Mouse (Mus musculus) embryonic facial prominence, embryonic 12.5 days (tissue): ENCODE measurements at regions not wholly inside any gene's neighbourhood (a gene's known extent, or its start where the extent isn't known, plus 50 kb on each side); places are given as distances from the start of the nearest gene placed in this dataset.

ENCODE experiments used
- ATAC-seq: fragments of 200-750 bp; cut with Nextera tagmentation; 2 replicates; pipeline ENCODE4 v1.8.0; 2017; ENCODE audit not compliant: insufficient number of reproducible peaks, insufficient read depth, low FRiP score, low TSS enrichment
- H3K27ac ChIP-seq: fragments of 300-500 bp; sonication (generic); 2 replicates; pipeline ENCODE4 v1.5.1; 2016; ENCODE audit warnings: mild to moderate bottlenecking
- H3K27me3 ChIP-seq: fragments of 300-500 bp; sonication (generic); 2 replicates; pipeline ENCODE4 v1.6.1; 2016; ENCODE audit warnings: mild to moderate bottlenecking, moderate library complexity
- H3K36me3 ChIP-seq: fragments of 300-500 bp; sonication (generic); 2 replicates; pipeline ENCODE4 v1.6.1; 2016; ENCODE audit warnings: mild to moderate bottlenecking
- H3K4me1 ChIP-seq: fragments of 300-500 bp; sonication (generic); 2 replicates; pipeline ENCODE4 v1.6.1; 2016
- H3K4me2 ChIP-seq: fragments of 300-500 bp; sonication (generic); replicated peaks from 2 replicates; pipeline ENCODE4 v1.6.1; 2016; ENCODE audit warnings: mild to moderate bottlenecking, moderate library complexity
- H3K4me3 ChIP-seq: fragments of 300-500 bp; sonication (generic); 2 replicates; pipeline ENCODE4 v1.5.1; 2016; ENCODE audit warnings: mild to moderate bottlenecking
- H3K9ac ChIP-seq: fragments of 300-500 bp; sonication (generic); 2 replicates; pipeline ENCODE4 v1.6.1; 2016; ENCODE audit warnings: mild to moderate bottlenecking, moderate library complexity
- H3K9me3 ChIP-seq: fragments of 300-500 bp; sonication (generic); 2 replicates; pipeline ENCODE4 v1.6.1; 2016; ENCODE audit warnings: mild to moderate bottlenecking, moderate library complexity
- WGBS: fragments of 180-500 bp; shearing (Covaris S2); methylation state at CpG from one replicate; pipeline ENCODE4 v1.1.7; 2016; 5-methylcytosine and 5-hydroxymethylcytosine counted together

GRCm38 (mm10) chr3:144378524-144379225 lies 173.7 kb upstream of the Lmo4 start:
- H3K27ac ChIP-seq = 0 out of 2 replicates have a peak overlapping the region, but pooled peaks have one; percentile 23
- H3K27me3 ChIP-seq = 0 out of 2 replicates have a peak, but pooled peaks cover 2% of the 10 kb centered on the region
- peaks cover 33% of the 10 kb centered on the region for H3K4me1 ChIP-seq
- H3K9me3 ChIP-seq = no peaks in the 10 kb centered on the region
- H3K4me3 ChIP-seq = no peak overlapping the region
- ATAC-seq = peak; percentile 6; the same call in 1 of the 2 replicates
- no peak overlapping the region for H3K4me2 ChIP-seq
- WGBS = 61% methylated on average over 8 of the region's 8 CpGs
- H3K36me3 ChIP-seq = no peaks in the 10 kb centered on the region
- no peak overlapping the region for H3K9ac ChIP-seq

DNA sequence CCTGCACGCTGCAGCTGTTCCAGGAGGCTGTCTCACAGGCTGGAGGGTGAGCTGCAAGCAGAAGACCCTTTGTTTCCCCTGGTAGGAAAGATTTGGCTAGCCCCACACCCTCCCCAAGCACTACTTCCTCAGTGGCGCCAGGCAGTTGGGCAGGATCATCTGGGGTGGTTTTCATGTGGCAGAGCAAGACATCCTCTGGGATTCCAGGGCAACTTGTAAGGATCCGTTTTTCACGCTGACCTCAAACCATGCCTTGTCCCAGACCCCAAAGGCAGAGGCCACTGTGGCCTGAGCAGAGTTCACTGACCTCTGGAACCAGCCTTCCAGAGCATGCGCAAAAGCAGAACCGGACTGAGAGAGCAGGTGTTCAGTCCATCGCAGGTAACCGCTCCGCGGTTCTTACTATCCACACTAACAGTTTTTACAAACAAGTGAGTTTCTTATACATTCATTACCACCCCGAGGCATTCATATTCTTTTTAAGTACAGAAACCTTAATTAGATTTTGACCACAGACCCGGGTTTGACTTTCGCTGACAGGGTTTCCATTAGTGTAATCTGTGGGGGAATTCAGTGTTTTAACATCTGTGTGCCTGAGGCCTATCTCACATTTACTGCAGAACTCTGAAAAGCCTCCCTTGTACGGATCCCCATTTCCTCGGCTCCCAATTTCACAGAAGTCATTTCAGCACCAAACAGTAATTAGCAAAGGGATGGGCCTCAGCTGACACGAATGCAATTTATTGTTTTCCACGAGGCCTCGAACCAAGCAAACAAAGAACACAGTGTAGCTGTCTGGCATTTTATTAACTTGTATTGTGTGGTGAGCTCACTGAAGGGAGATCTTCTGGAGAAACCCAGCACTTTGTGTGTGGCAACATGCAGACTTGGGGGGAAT lies 172.9 kb upstream of the Lmo4 start:
- ATAC-seq = no peak
- no peaks in the 10 kb centered on the region for H3K9me3 ChIP-seq
- no peak overlapping the region for H3K9ac ChIP-seq
- no peaks in the 10 kb centered on the region for H3K36me3 ChIP-seq
- H3K4me3 ChIP-seq = no peak overlapping the region
- H3K27me3 ChIP-seq = no peaks in the 10 kb centered on the region
- 14% methylated on average over 18 of the region's 18 CpGs for WGBS
- peak overlapping the region; percentile 26; the same call in 1 of the 2 replicates for H3K4me2 ChIP-seq
- peaks cover 33% of the 10 kb centered on the region for H3K4me1 ChIP-seq
- H3K27ac ChIP-seq = peak overlapping the region; percentile 54

DNA sequence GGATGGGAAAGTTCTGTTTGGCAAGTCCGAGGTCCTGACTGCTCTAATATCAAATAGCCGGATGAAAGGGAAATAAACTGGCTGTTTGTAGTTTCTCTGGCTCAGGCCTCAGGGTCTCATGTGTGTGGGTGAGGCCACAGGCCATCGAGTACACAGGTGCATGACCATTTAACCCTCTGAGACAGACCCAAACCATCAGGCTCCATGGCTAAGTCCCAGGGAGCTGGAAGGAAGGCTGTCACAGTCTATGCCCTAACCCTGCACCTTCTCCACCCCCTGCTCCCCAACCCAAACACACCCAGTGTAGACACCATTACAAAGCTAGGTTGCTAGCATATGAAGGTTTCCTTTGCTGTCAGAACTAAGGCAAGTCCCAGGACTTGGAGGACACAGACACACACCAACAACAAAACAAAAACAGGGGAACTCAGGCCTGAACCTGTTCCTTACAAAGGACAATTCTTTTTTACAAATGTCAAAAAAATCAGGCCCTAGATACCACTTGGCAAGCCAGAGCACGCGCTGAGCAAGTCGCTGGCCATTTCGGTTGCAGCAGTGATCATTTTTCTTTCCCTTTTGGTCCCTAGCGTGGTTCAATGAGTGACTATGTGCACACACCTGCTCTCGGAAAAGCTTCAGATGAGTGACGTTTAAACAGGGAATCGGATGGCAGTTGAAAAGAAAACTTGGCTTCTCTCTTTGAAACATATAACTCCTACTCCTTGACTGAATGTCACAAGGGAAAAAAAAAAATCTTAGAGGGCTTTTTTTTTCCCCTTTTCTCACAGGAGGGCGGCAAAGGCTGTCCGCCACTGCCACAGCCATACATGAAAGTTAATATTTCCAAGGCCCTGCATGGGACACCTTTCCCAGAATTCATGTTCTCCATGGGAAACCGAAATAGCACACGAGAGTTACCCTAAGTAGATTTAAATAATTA lies 171.7 kb upstream of the Lmo4 start:
- Histone ChIP-seq H3K9ac (no peak overlapping the region), H3K36me3 (no peaks in the 10 kb centered on the region), H3K27ac (peak overlapping the region; percentile 54; the same call in 1 of the 2 replicates), H3K4me3 (no peak overlapping the region), H3K4me1 (peaks cover 30% of the 10 kb centered on the region), H3K9me3 (no peaks in the 10 kb centered on the region), H3K27me3 (no peaks in the 10 kb centered on the region), H3K4me2 (no peak overlapping the region)
- no peak for ATAC-seq
- WGBS = 42% methylated on average over 15 of the region's 15 CpGs

GRCm38 (mm10) chr3:144375725-144376412 lies 170.8 kb upstream of the Lmo4 start:
- no peak overlapping the region for H3K27ac ChIP-seq
- no peaks in the 10 kb centered on the region for H3K27me3 ChIP-seq
- WGBS = 76% methylated on average over 12 of the region's 12 CpGs
- H3K4me1 ChIP-seq = peaks cover 30% of the 10 kb centered on the region
- no peak overlapping the region for H3K4me3 ChIP-seq
- ATAC-seq = no peak
- H3K36me3 ChIP-seq = no peaks in the 10 kb centered on the region
- no peak overlapping the region for H3K4me2 ChIP-seq
- H3K9ac ChIP-seq = no peak overlapping the region
- no peaks in the 10 kb centered on the region for H3K9me3 ChIP-seq

DNA sequence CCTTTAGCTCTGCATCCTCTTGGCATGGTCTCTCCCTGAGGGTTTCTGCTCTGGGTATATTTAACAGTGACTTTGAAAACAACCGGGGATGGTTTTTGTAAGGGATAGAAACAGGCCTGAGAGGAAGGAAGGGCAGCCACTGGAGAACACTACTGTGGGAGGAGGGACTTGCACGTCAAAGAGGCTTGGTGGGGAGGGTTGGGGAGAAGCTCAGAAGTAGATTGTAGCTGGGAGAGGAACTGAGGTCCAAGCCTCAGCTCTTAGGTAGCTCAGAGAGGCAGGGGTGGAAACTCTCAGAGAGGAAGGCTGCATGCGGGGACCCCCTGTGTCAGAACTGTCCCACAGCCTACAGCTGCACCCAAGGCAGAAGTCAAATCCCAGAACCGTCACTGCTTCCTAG lies 163.3 kb upstream of the Lmo4 start:
- Histone ChIP-seq H3K4me3 (no peak overlapping the region), H3K27ac (peak overlapping the region; percentile 41; the same call in 1 of the 2 replicates), H3K4me2 (no peak overlapping the region), H3K27me3 (no peaks in the 10 kb centered on the region), H3K9ac (no peak overlapping the region), H3K4me1 (peaks cover 20% of the 10 kb centered on the region), H3K9me3 (no peaks in the 10 kb centered on the region), H3K36me3 (no peaks in the 10 kb centered on the region)
- ATAC-seq = no peak
- WGBS = 48% methylated on average over 4 of the region's 4 CpGs

- Histone ChIP-seq H3K4me2 (peak overlapping the region; percentile 49), H3K27me3 (no peaks in the 10 kb centered on the region), H3K9me3 (no peaks in the 10 kb centered on the region), H3K4me3 (peak overlapping the region; percentile 24), H3K36me3 (no peaks in the 10 kb centered on the region), H3K9ac (no peak overlapping the region), H3K27ac (peak overlapping the region; percentile 41; the same call in 1 of the 2 replicates), H3K4me1 (peaks cover 20% of the 10 kb centered on the region)
- 13% methylated on average over 7 of the region's 7 CpGs for WGBS
- 0 out of 2 replicates have a peak, but pooled peaks have one; percentile 30 for ATAC-seq
Measured at GRCm38 (mm10) chr3:144367766-144368116, 162.7 kb upstream of the Lmo4 start.

- peak overlapping the region; percentile 24 for H3K4me3 ChIP-seq
- no peaks in the 10 kb centered on the region for H3K27me3 ChIP-seq
- no peaks in the 10 kb centered on the region for H3K9me3 ChIP-seq
- no peak overlapping the region for H3K9ac ChIP-seq
- peak overlapping the region; percentile 49 for H3K4me2 ChIP-seq
- no peak for ATAC-seq
- WGBS = 18% methylated on average over 22 of the region's 22 CpGs
- no peaks in the 10 kb centered on the region for H3K36me3 ChIP-seq
- H3K27ac ChIP-seq = peak overlapping the region; percentile 41; the same call in 1 of the 2 replicates
- peaks cover 20% of the 10 kb centered on the region for H3K4me1 ChIP-seq
Measured at GRCm38 (mm10) chr3:144366976-144367765, 162.2 kb upstream of the Lmo4 start.

GRCm38 (mm10) chr3:144365894-144366293 lies 160.9 kb upstream of the Lmo4 start:
- no peak overlapping the region for H3K4me3 ChIP-seq
- no peaks in the 10 kb centered on the region for H3K27me3 ChIP-seq
- H3K9ac ChIP-seq = no peak overlapping the region
- no peak for ATAC-seq
- no peaks in the 10 kb centered on the region for H3K36me3 ChIP-seq
- WGBS = 41% methylated on average over 4 of the region's 4 CpGs
- no peak overlapping the region for H3K4me2 ChIP-seq
- peaks cover 20% of the 10 kb centered on the region for H3K4me1 ChIP-seq
- H3K9me3 ChIP-seq = no peaks in the 10 kb centered on the region
- no peak overlapping the region for H3K27ac ChIP-seq

GRCm38 (mm10) chr3:144362472-144362871 lies 157.5 kb upstream of the Lmo4 start:
- no peaks in the 10 kb centered on the region for H3K27me3 ChIP-seq
- 62% methylated on average over 10 of the region's 10 CpGs for WGBS
- no peak for ATAC-seq
- no peak overlapping the region for H3K9ac ChIP-seq
- no peaks in the 10 kb centered on the region for H3K36me3 ChIP-seq
- peaks cover 6% of the 10 kb centered on the region; the same call in 1 of the 2 replicates for H3K4me1 ChIP-seq
- no peak overlapping the region for H3K27ac ChIP-seq
- H3K4me3 ChIP-seq = no peak overlapping the region
- H3K9me3 ChIP-seq = 0 out of 2 replicates have a peak, but pooled peaks cover 5% of the 10 kb centered on the region
- no peak overlapping the region for H3K4me2 ChIP-seq
